Mouse (Mus musculus): Measurements from ENCODE around the gene Rac1. TPM values are rescaled to one million over a fixed set of nuclear protein-coding genes. Genes with fewer than 3 reads are reported as not detected.
A peak's percentile ranks its signal among the peaks of the same experiment; 100 is the strongest.

Rac1 gene
- polyA plus RNA-seq, 1 experiment from 2014 or later = 322 TPM

DNA sequence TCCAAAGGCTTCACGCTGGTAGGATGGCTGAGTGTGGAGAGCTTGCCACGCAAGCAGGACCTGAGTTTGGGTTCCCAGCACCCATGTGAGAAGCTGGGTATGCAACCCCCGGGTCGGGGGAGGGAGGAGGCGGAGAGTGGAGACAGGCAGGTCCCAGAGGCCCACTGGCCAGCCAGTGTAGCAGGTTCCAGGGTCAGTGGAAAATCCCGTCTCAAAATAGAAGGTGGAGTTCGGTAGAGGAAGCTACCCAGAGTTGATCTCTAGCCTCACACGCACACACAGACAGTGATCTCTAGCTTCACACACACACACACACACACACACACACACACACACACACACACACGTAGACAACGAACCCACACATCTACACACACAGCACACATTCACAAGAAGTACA lies 34.7 kb downstream of the Rac1 start:
- no peak for ATAC-seq (replicated peaks; ENCODE audit: insufficient number of reproducible peaks, insufficient read depth, low FRiP score, low read depth)
- Histone ChIP-seq H3K36me3 (peaks cover 6% of the 10 kb centered on the region), H3K4me3 (no peak overlapping the region), H3K9ac (no peak overlapping the region), H3K27me3 (no peaks in the 10 kb centered on the region), H3K9me3 (replicated peaks) (no peaks in the 10 kb centered on the region), H3K4me1 (replicated peaks) (no peaks in the 10 kb centered on the region), H3K27ac (no peak overlapping the region), H3K4me2 (no peak overlapping the region)
- 70% methylated on average over 10 of the region's 10 CpGs for WGBS

GRCm38 (mm10) chr5:143491736-143492135 lies 36.1 kb downstream of the Rac1 start:
- no peak overlapping the region for H3K9ac ChIP-seq
- H3K27ac ChIP-seq = no peak overlapping the region
- H3K27me3 ChIP-seq = no peaks in the 10 kb centered on the region
- no peaks in the 10 kb centered on the region for H3K9me3 ChIP-seq (replicated peaks)
- H3K4me1 ChIP-seq (replicated peaks) = no peaks in the 10 kb centered on the region
- H3K36me3 ChIP-seq = peaks cover 6% of the 10 kb centered on the region
- no peak overlapping the region for H3K4me3 ChIP-seq
- H3K4me2 ChIP-seq = no peak overlapping the region
- ATAC-seq (replicated peaks; ENCODE audit: insufficient number of reproducible peaks, insufficient read depth, low FRiP score, low read depth) = no peak
- 87% methylated on average over 4 of the region's 4 CpGs for WGBS

- H3K27ac ChIP-seq = no peak overlapping the region
- 74% methylated on average over 14 of the region's 14 CpGs for WGBS
- ATAC-seq (replicated peaks; ENCODE audit: insufficient number of reproducible peaks, insufficient read depth, low FRiP score, low read depth) = no peak
Measured at GRCm38 (mm10) chr5:143489749-143490342, 38.0 kb downstream of the Rac1 start.

DNA sequence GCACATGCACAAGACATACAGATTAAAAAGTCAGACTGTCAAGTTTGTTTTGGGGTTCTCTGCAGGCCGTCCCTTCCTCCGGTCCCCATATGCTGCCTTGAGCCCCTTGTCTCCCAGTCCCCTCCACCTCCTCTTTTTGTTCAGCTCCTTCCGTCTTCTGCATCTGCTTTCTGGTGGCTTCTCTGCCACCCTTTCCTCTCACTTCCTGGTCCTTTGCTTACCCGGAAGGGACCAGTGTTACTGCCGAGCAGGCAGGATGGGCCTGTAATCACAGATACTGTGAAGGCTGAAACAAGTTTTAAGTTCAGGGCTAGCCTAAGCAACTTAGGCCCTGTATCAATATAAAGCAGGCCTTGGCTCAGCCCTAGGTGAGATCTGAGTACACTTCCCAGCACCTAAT lies 39.8 kb downstream of the Rac1 start:
- H3K9me3 ChIP-seq (replicated peaks) = no peaks in the 10 kb centered on the region
- H3K27ac ChIP-seq = no peak overlapping the region
- ATAC-seq (replicated peaks; ENCODE audit: insufficient number of reproducible peaks, insufficient read depth, low FRiP score, low read depth) = no peak
- H3K27me3 ChIP-seq = no peaks in the 10 kb centered on the region
- no peak overlapping the region for H3K9ac ChIP-seq
- no peaks in the 10 kb centered on the region for H3K36me3 ChIP-seq
- 80% methylated on average over 5 of the region's 5 CpGs for WGBS
- no peak overlapping the region for H3K4me2 ChIP-seq
- H3K4me3 ChIP-seq = no peak overlapping the region
- H3K4me1 ChIP-seq (replicated peaks) = no peaks in the 10 kb centered on the region

More at GRCm38 (mm10) chr5:143489749-143490342, 38.0 kb downstream of the Rac1 start:
- Histone ChIP-seq H3K9me3 (replicated peaks) (no peaks in the 10 kb centered on the region), H3K36me3 (peaks cover 3% of the 10 kb centered on the region; the same call in 1 of the 2 replicates), H3K4me1 (replicated peaks) (no peaks in the 10 kb centered on the region), H3K9ac (no peak overlapping the region), H3K27me3 (no peaks in the 10 kb centered on the region), H3K4me2 (no peak overlapping the region), H3K4me3 (no peak overlapping the region)

DNA sequence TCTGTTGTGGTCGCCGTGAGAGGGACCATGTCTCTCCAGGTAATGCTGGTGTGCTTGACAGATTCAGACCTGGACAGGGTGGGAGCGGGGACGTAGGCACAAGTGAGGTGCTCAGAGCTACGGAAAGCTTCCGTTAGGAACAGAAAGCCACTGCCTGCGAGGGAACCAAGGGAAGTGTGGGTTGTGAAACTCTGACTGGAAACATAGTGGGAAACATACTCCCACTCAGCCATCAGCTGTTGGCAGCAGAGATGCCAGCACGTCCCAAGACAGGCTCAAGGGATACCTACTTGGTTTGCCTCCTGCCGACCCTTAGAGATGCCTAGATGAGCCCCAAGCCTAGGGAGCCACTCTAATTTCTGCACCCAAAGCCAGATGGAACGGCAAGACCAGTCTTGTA lies 40.6 kb downstream of the Rac1 start:
- no peak overlapping the region for H3K9ac ChIP-seq
- no peaks in the 10 kb centered on the region for H3K36me3 ChIP-seq
- no peak overlapping the region for H3K4me3 ChIP-seq
- no peak overlapping the region for H3K27ac ChIP-seq
- WGBS = 89% methylated on average over 10 of the region's 10 CpGs
- no peaks in the 10 kb centered on the region for H3K9me3 ChIP-seq (replicated peaks)
- no peaks in the 10 kb centered on the region for H3K4me1 ChIP-seq (replicated peaks)
- H3K4me2 ChIP-seq = no peak overlapping the region
- H3K27me3 ChIP-seq = no peaks in the 10 kb centered on the region
- ATAC-seq (replicated peaks; ENCODE audit: insufficient number of reproducible peaks, insufficient read depth, low FRiP score, low read depth) = no peak

DNA sequence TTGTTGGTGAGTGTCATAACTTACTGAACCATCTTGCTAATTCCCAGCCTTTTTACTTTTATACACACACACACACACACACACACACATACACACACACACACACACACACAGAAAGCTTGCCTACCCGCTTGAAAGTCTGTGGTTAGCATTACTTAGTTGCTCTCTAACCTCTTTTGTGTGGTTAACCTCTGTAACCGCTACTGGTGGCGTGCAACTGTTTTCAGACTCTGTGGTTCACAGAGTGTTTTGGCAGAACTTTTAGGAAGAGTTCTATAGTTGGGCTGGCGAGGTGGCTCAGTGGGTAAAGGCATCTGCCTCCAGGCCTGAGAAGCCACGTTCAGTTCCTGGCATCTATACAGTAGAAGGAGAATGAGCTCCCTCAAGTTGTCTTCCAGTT lies 42.9 kb downstream of the Rac1 start:
- H3K27ac ChIP-seq = no peak overlapping the region
- no peaks in the 10 kb centered on the region for H3K27me3 ChIP-seq
- no peaks in the 10 kb centered on the region for H3K4me1 ChIP-seq (replicated peaks)
- no peaks in the 10 kb centered on the region for H3K9me3 ChIP-seq (replicated peaks)
- no peak for ATAC-seq (replicated peaks; ENCODE audit: insufficient number of reproducible peaks, insufficient read depth, low FRiP score, low read depth)
- no peak overlapping the region for H3K4me2 ChIP-seq
- WGBS = 79% methylated on average over 5 of the region's 5 CpGs
- no peak overlapping the region for H3K9ac ChIP-seq
- no peak overlapping the region for H3K4me3 ChIP-seq
- no peaks in the 10 kb centered on the region for H3K36me3 ChIP-seq

DNA sequence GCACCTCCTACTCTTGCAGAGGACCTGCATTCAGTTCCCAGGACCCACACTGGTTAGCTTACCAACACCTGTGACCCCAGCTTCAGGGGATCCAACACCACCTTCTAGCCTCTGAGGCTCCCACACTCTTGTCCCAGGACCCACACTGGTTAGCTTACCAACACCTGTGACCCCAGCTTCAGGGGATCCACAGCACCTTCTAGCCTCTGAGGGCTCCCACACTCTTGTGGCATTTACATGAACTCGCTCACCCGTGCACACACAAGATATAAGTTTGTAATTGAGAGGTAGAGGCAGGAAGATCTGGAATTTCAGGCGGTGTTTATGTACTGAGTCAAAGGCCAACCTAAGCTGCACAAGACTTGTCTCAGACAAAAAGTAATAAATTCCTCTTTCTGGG lies 49.9 kb downstream of the Rac1 start:
- Histone ChIP-seq H3K36me3 (peaks cover 23% of the 10 kb centered on the region; the same call in 1 of the 2 replicates), H3K4me1 (replicated peaks) (no peaks in the 10 kb centered on the region), H3K9me3 (replicated peaks) (no peaks in the 10 kb centered on the region), H3K9ac (no peak overlapping the region), H3K27ac (no peak overlapping the region), H3K4me2 (no peak overlapping the region), H3K4me3 (no peak overlapping the region), H3K27me3 (no peaks in the 10 kb centered on the region)
- WGBS = 90% methylated on average over 3 of the region's 3 CpGs
- ATAC-seq (replicated peaks; ENCODE audit: insufficient number of reproducible peaks, insufficient read depth, low FRiP score, low read depth) = no peak

GRCm38 (mm10) chr5:143476013-143476412 lies 51.8 kb downstream of the Rac1 start:
- Histone ChIP-seq H3K4me3 (no peak overlapping the region), H3K27me3 (no peaks in the 10 kb centered on the region), H3K27ac (no peak overlapping the region), H3K4me1 (replicated peaks) (peaks cover 3% of the 10 kb centered on the region), H3K9ac (no peak overlapping the region), H3K9me3 (replicated peaks) (no peaks in the 10 kb centered on the region), H3K36me3 (peaks cover 23% of the 10 kb centered on the region; the same call in 1 of the 2 replicates), H3K4me2 (no peak overlapping the region)
- no peak for ATAC-seq (replicated peaks; ENCODE audit: insufficient number of reproducible peaks, insufficient read depth, low FRiP score, low read depth)
- WGBS = 86% methylated on average over 6 of the region's 6 CpGs

DNA sequence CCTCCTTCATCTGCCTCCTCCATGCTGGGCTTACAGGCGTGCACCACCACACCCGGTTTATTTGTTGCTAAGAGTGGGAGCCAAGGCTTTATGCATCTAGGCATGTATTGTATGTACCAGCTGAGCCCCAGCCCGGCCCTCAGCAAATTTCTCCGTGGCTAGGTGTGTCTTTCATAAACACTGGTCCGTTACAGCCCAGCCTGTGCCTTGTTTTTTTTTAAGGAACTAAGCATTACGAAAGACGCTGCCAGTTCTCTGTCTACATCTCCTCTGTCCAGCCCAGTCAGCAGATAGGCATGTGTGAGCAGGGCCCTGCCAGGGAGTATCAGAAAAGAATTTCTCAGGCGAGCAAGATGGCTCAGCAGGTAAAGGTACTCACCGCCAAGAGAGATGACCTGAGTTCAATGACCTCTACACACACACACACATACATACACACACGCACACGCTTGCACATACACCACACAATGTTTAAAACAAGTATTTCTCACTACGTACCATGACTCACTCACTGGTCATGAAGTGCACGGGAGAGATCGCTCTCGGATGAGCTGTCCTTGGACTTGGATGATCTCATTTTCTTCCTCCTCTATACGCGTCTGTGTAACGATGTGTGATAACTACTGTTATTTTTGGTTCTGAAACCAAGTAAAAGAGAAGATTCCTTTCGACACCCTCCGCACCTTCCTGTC lies 52.5 kb downstream of the Rac1 start:
- Histone ChIP-seq H3K4me2 (no peak overlapping the region), H3K36me3 (peaks cover 23% of the 10 kb centered on the region; the same call in 1 of the 2 replicates), H3K9ac (no peak overlapping the region), H3K4me1 (replicated peaks) (peaks cover 10% of the 10 kb centered on the region), H3K4me3 (no peak overlapping the region), H3K9me3 (replicated peaks) (no peaks in the 10 kb centered on the region), H3K27ac (no peak overlapping the region), H3K27me3 (no peaks in the 10 kb centered on the region)
- WGBS = 73% methylated on average over 20 of the region's 20 CpGs
- no peak for ATAC-seq (replicated peaks; ENCODE audit: insufficient number of reproducible peaks, insufficient read depth, low FRiP score, low read depth)

GRCm38 (mm10) chr5:143471953-143472618 lies 55.8 kb downstream of the Rac1 start:
- Histone ChIP-seq H3K9me3 (replicated peaks) (no peaks in the 10 kb centered on the region), H3K27ac (no peak overlapping the region), H3K4me1 (replicated peaks) (peaks cover 12% of the 10 kb centered on the region), H3K4me3 (no peak overlapping the region), H3K9ac (no peak overlapping the region), H3K36me3 (peaks cover 27% of the 10 kb centered on the region), H3K4me2 (no peak overlapping the region), H3K27me3 (no peaks in the 10 kb centered on the region)
- 77% methylated on average over 9 of the region's 9 CpGs for WGBS
- no peak for ATAC-seq (replicated peaks; ENCODE audit: insufficient number of reproducible peaks, insufficient read depth, low FRiP score, low read depth)

DNA sequence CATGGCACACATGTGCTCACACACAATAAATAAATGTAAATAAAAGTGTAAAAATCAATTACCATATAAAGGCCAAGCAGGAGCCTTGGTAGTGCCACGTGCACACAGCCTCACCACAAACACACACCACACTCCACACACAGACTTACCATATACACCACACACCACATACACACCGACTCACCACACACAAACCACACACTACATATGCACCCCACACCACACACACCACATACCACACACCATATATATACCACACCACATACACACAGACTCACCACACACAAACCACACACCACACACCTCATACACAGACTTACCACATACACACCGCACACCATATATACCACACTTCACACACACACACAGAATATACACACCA lies 56.7 kb downstream of the Rac1 start:
- no peak for ATAC-seq (replicated peaks; ENCODE audit: insufficient number of reproducible peaks, insufficient read depth, low FRiP score, low read depth)
- peaks cover 17% of the 10 kb centered on the region for H3K36me3 ChIP-seq
- H3K27ac ChIP-seq = peak overlapping the region; percentile 75
- no peak overlapping the region for H3K4me2 ChIP-seq
- no peak overlapping the region for H3K4me3 ChIP-seq
- H3K9me3 ChIP-seq (replicated peaks) = no peaks in the 10 kb centered on the region
- H3K9ac ChIP-seq = peak overlapping the region; percentile 6; the same call in 1 of the 2 replicates
- peaks cover 12% of the 10 kb centered on the region for H3K4me1 ChIP-seq (replicated peaks)
- H3K27me3 ChIP-seq = no peaks in the 10 kb centered on the region
- WGBS = 80% methylated on average over 3 of the region's 3 CpGs

Measured in heart, embryonic 15.5 days (tissue).